Mouse (Mus musculus): ENCODE measurements around the gene 0610040J01Rik. TPM values are rescaled to one million over a fixed set of nuclear protein-coding genes. Genes with fewer than 3 reads are reported as not detected.

Gene 0610040J01Rik
- total and polyA plus RNA-seq, 3 experiments: not detected

- H3K27me3 ChIP-seq (ENCODE audit: control insufficient read depth in 1 of 2, insufficient read depth in 2 of 2, low read length in 2 of 2): no peaks in the 10 kb centered on the region
- TF ChIP-seq MEF2A (IDR thresholded peaks at IDR 0.05; ENCODE audit: extremely low read depth, insufficient replicate concordance, low read depth, low read length, poor library complexity, severe bottlenecking) (no peak), CTCF (IDR thresholded peaks at IDR 0.05 in 2 of 3, conservative IDR thresholded peaks at IDR 0.05 in 1 of 3; ENCODE audit: control insufficient read depth in 1 of 3, insufficient read depth in 1 of 3, low read depth in 2 of 3, low read length in 3 of 3, poor library complexity in 1 of 3, severe bottlenecking in 1 of 3) (peak in 1 of 3 experiments; percentile 14; a peak in 2 of 6 replicates), HCFC1 (IDR thresholded peaks at IDR 0.05; ENCODE audit: low read depth, low read length) (no peak), BHLHE40 (IDR thresholded peaks at IDR 0.05; ENCODE audit: borderline replicate concordance, low read depth, low read length) (no peak), POLR2AphosphoS5 (IDR thresholded peaks at IDR 0.05; ENCODE audit: borderline replicate concordance, low read depth, low read length) (no peak)
- H3K79me2 ChIP-seq (ENCODE audit: control insufficient read depth, insufficient read depth, low read length, poor library complexity): no peaks in the 10 kb centered on the region
- no peak for DNase-seq (ENCODE audit: low read depth, low spot score)
- no peak overlapping the region for H3K4me3 ChIP-seq (ENCODE audit: control insufficient read depth in 1 of 2, insufficient read depth in 1 of 2, low read depth in 2 of 2, low read length in 2 of 2)
- peaks cover 0 to 5% of the 10 kb centered on the region in 2 experiments; a peak in 2 of 4 replicates for H3K4me1 ChIP-seq (ENCODE audit: control insufficient read depth in 1 of 2, insufficient read depth in 2 of 2, low read length in 2 of 2)
- H3K36me3 ChIP-seq (ENCODE audit: control insufficient read depth in 1 of 2, insufficient read depth in 2 of 2, low read length in 2 of 2): no peaks in the 10 kb centered on the region
- H3K9me3 ChIP-seq (replicated peaks; ENCODE audit: insufficient read depth, low read length): no peaks in the 10 kb centered on the region
- no peak overlapping the region for H3K9ac ChIP-seq (ENCODE audit: control insufficient read depth, low read depth, low read length, poor library complexity, severe bottlenecking)
- no peak overlapping the region for H3K27ac ChIP-seq (ENCODE audit: control insufficient read depth, low read depth, low read length)
Measured at GRCm38 (mm10) chr5:63821176-63821575, 9.0 kb downstream of the 0610040J01Rik start.

DNA sequence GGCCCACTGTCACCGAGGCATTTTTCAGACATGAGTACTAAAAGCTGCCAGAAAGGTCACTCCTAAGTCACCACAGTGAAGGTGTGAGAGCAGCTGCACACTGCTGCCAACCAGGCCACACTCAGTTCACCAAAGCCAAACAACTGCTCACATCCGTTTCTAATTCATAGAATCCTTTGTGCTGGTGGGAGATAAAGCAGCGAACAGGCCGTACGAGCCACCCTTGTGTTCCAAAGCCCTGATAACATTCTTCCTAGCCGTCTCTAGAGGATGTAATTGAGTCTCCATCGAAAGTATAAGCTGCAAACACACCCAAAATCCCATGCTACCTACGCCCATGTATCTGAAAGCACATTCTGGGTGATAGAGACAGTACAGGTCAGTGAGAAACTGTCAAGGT is 9.7 kb downstream of the 0610040J01Rik start:
- TF ChIP-seq TCF12 (IDR thresholded peaks at IDR 0.05; ENCODE audit: low read depth, low read length): 0 out of 2 replicates have a peak, but pooled peaks have one; percentile 27
- no peak for TF ChIP-seq BHLHE40 (IDR thresholded peaks at IDR 0.05; ENCODE audit: borderline replicate concordance, low read depth, low read length)
- TF ChIP-seq MAX (IDR thresholded peaks at IDR 0.05; ENCODE audit: low read length): no peak
- 0 out of 2 replicates have a peak, but pooled peaks have one; percentile 20 for TF ChIP-seq ETS1 (IDR thresholded peaks at IDR 0.05; ENCODE audit: low read depth, low read length)
- TF ChIP-seq USF1 (IDR thresholded peaks at IDR 0.05; ENCODE audit: low read depth, low read length): no peak
- no peak for TF ChIP-seq CTCF (IDR thresholded peaks at IDR 0.05 in 2 of 3, conservative IDR thresholded peaks at IDR 0.05 in 1 of 3; ENCODE audit: control insufficient read depth in 1 of 3, insufficient read depth in 1 of 3, low read depth in 2 of 3, low read length in 3 of 3, poor library complexity in 1 of 3, severe bottlenecking in 1 of 3)
- TF ChIP-seq MAFK (IDR thresholded peaks at IDR 0.05; ENCODE audit: borderline replicate concordance, low read depth, low read length): no peak
- TF ChIP-seq POLR2AphosphoS2 (IDR thresholded peaks at IDR 0.05; ENCODE audit: low read length): no peak
- TF ChIP-seq ZMIZ1 (IDR thresholded peaks at IDR 0.05; ENCODE audit: low read depth, low read length): no peak
- peaks cover 0 to 5% of the 10 kb centered on the region in 2 experiments; a peak in 2 of 4 replicates for H3K4me1 ChIP-seq (ENCODE audit: control insufficient read depth in 1 of 2, insufficient read depth in 2 of 2, low read length in 2 of 2)
- no peaks in the 10 kb centered on the region for H3K27me3 ChIP-seq (ENCODE audit: control insufficient read depth in 1 of 2, insufficient read depth in 2 of 2, low read length in 2 of 2)
- 0 out of 2 replicates have a peak overlapping the region, but pooled peaks have one; percentile 5 for H3K27ac ChIP-seq (ENCODE audit: control insufficient read depth, low read depth, low read length)
- no peaks in the 10 kb centered on the region for H3K79me2 ChIP-seq (ENCODE audit: control insufficient read depth, insufficient read depth, low read length, poor library complexity)
- H3K9me3 ChIP-seq (replicated peaks; ENCODE audit: insufficient read depth, low read length): no peaks in the 10 kb centered on the region
- peak; percentile 26 for DNase-seq (ENCODE audit: low read depth, low spot score)
- H3K36me3 ChIP-seq (ENCODE audit: control insufficient read depth in 1 of 2, insufficient read depth in 2 of 2, low read length in 2 of 2): no peaks in the 10 kb centered on the region
- no peak overlapping the region for H3K9ac ChIP-seq (ENCODE audit: control insufficient read depth, low read depth, low read length, poor library complexity, severe bottlenecking)
- no peak overlapping the region for H3K4me3 ChIP-seq (ENCODE audit: control insufficient read depth in 1 of 2, insufficient read depth in 1 of 2, low read depth in 2 of 2, low read length in 2 of 2)

Measured in MEL (cell line).